ENCODE assay signal across 15 mouse cellular contexts in the genomic region with DNA sequence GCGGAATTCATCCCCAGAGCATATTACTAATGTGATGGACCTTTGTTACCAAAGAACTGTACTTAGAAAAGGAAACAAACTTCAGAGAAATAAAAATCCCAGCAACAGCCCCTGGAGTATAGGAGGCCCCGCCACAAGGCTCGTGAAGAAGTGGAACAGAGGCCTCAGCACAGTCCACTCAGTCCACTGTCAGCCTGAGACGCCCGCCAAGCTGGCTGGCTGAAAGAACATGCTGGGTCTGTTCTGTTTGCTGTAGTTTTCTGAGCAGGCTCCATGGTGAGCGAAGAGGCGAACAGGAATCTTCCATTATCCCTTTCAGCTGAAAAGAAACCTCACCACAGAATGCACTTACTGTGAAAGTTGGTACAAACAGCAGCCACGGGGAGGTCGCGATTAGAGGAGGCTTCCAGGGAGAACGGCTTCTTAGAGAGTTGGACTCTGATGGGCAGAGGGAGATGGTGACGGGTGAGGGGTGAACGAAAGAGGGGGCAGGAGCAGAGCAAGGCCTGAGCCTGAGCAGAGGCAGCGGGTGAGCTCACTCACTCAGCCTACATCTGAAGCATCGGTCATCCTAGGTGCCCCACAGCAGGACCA.
DNase-seq lines count a peak whose midpoint lies in the region; ATAC-seq and TF ChIP-seq lines count a peak whose summit lies in the region.
"Had no signal": no experiment of that assay in that cellular context is flagged by ENCODE, and none has a peak within 500 bp of the region (broad histone marks: within the 10 kb centered on the region; RNA-seq: fewer than 3 reads in every experiment).

No protein-coding gene starts in this region.

- 0 out of 2 replicates have a peak overlapping the region, but pooled peaks have one; percentile 2 for H3K27ac ChIP-seq in cortical plate, adult 2 months (ENCODE audit: insufficient read depth, low read length)
- 0 out of 2 replicates have a peak overlapping the region, but pooled peaks have one; percentile 0 for H3K27ac ChIP-seq in hindbrain, embryonic 12.5 days
- H3K27ac ChIP-seq in midbrain, embryonic 14.5 days (replicated peaks; ENCODE audit: low read depth, low read length) = no peak overlapping the region
- H3K27ac ChIP-seq in thymus, adult 2 months (ENCODE audit: control insufficient read depth, insufficient read depth, low read length) = no peak overlapping the region
- H3K27ac ChIP-seq in heart, adult 2 months = no peak overlapping the region
- H3K27ac ChIP-seq: liver, embryonic 12.5 days had no signal

- H3K79me2 ChIP-seq in heart, adult 2 months (replicated peaks; ENCODE audit: control insufficient read depth, insufficient read depth, low read length) = no peaks in the 10 kb centered on the region

- TF ChIP-seq POLR2A in cortical plate, adult 2 months (IDR thresholded peaks at IDR 0.05; ENCODE audit: extremely low read depth, insufficient read depth, low read length) = no peak
- no peak for TF ChIP-seq POLR2A in thymus, adult 2 months (IDR thresholded peaks at IDR 0.05; ENCODE audit: control insufficient read depth, extremely low read depth, insufficient read depth, low read length, poor library complexity)
- TF ChIP-seq POLR2A in heart, adult 2 months (IDR thresholded peaks at IDR 0.05; ENCODE audit: insufficient read depth, low read depth, low read length) = no peak

- H3K9ac ChIP-seq in hindbrain, embryonic 12.5 days = 0 out of 2 replicates have a peak overlapping the region, but pooled peaks have one; percentile 19
- no peak overlapping the region for H3K9ac ChIP-seq in midbrain, embryonic 14.5 days (replicated peaks; ENCODE audit: low read length)
- H3K9ac ChIP-seq in heart, adult 2 months (ENCODE audit: low read depth, low read length) = no peak overlapping the region
- H3K9ac ChIP-seq: liver, embryonic 12.5 days had no signal

- 44% methylated on average over 15 of the region's 15 CpGs for WGBS in hindbrain, embryonic 12.5 days
- WGBS in midbrain, embryonic 14.5 days = 36% methylated on average over 15 of the region's 15 CpGs
- WGBS in thymus, adult 2 months = 95% methylated on average over 15 of the region's 15 CpGs
- 86% methylated on average over 15 of the region's 15 CpGs for WGBS in heart, adult 2 months

- TF ChIP-seq CTCF in cortical plate, adult 2 months (IDR thresholded peaks at IDR 0.05; ENCODE audit: extremely low read depth, insufficient read depth, low read length) = no peak
- TF ChIP-seq CTCF in thymus, adult 2 months (IDR thresholded peaks at IDR 0.05; ENCODE audit: borderline replicate concordance, control insufficient read depth, extremely low read depth, insufficient read depth, low read length, poor library complexity) = no peak
- no peak for TF ChIP-seq CTCF in heart, adult 2 months (IDR thresholded peaks at IDR 0.05)

- no peak for TF ChIP-seq EP300 in heart, adult 2 months (IDR thresholded peaks at IDR 0.05; ENCODE audit: insufficient read depth, low read depth, low read length)

- H3K27me3 ChIP-seq in hindbrain, embryonic 12.5 days = no peaks in the 10 kb centered on the region
- H3K27me3 ChIP-seq in midbrain, embryonic 14.5 days (ENCODE audit: control insufficient read depth, insufficient read depth, low read length) = no peaks in the 10 kb centered on the region
- no peaks in the 10 kb centered on the region for H3K27me3 ChIP-seq in thymus, adult 2 months (ENCODE audit: control insufficient read depth, insufficient read depth, low read length)
- H3K27me3 ChIP-seq in heart, adult 2 months (ENCODE audit: control insufficient read depth, insufficient read depth, low read length) = no peaks in the 10 kb centered on the region
- H3K27me3 ChIP-seq: liver, embryonic 12.5 days had no signal

- H3K4me1 ChIP-seq in cortical plate, adult 2 months (ENCODE audit: control insufficient read depth, insufficient read depth, low read length) = peaks cover 5% of the 10 kb centered on the region; the same call in 1 of the 2 replicates
- H3K4me1 ChIP-seq in hindbrain, embryonic 12.5 days = peaks cover 32% of the 10 kb centered on the region
- H3K4me1 ChIP-seq in midbrain, embryonic 14.5 days (ENCODE audit: control insufficient read depth, insufficient read depth, low read length) = peaks cover 9% of the 10 kb centered on the region; the same call in 1 of the 2 replicates
- no peaks in the 10 kb centered on the region for H3K4me1 ChIP-seq in thymus, adult 2 months (replicated peaks; ENCODE audit: control insufficient read depth, insufficient read depth, low read length)
- 0 out of 2 replicates have a peak, but pooled peaks cover 1% of the 10 kb centered on the region for H3K4me1 ChIP-seq in heart, adult 2 months (ENCODE audit: control insufficient read depth, insufficient read depth, low read length)

- H3K4me2 ChIP-seq in hindbrain, embryonic 12.5 days (replicated peaks) = no peak overlapping the region
- no peak overlapping the region for H3K4me2 ChIP-seq in midbrain, embryonic 14.5 days (ENCODE audit: low read length)
- H3K4me2 ChIP-seq: heart, embryonic 11.5 days; liver, embryonic 12.5 days had no signal

- DNase-seq in Muller cell, postnatal 12 days (ENCODE audit: inconsistent ontology term) = peak; percentile 49
- peak; percentile 51 for DNase-seq in midbrain, embryonic 14.5 days
- DNase-seq in urinary bladder, postnatal 10 days (ENCODE audit: low spot score) = no peak
- DNase-seq in thymus, adult 2 months = no peak
- DNase-seq in heart, adult 2 months = no peak
- DNase-seq: cerebellum, adult 11-12 months; embryo, embryonic 11 days; kidney, adult 8-10 months; right cerebral cortex, postnatal 14 days had no signal

- no peaks in the 10 kb centered on the region for H3K36me3 ChIP-seq in hindbrain, embryonic 12.5 days
- no peaks in the 10 kb centered on the region for H3K36me3 ChIP-seq in midbrain, embryonic 14.5 days (ENCODE audit: control insufficient read depth, insufficient read depth, low read length)
- H3K36me3 ChIP-seq in thymus, adult 2 months (ENCODE audit: control insufficient read depth, insufficient read depth, low read length) = no peaks in the 10 kb centered on the region
- H3K36me3 ChIP-seq in heart, adult 2 months (ENCODE audit: control insufficient read depth, insufficient read depth, low read length) = no peaks in the 10 kb centered on the region

- no peak overlapping the region for H3K4me3 ChIP-seq in cortical plate, adult 2 months (ENCODE audit: insufficient read depth, low read length)
- no peak overlapping the region for H3K4me3 ChIP-seq in hindbrain, embryonic 12.5 days
- no peak overlapping the region for H3K4me3 ChIP-seq in midbrain, embryonic 14.5 days (replicated peaks; ENCODE audit: low read depth, low read length)
- no peak overlapping the region for H3K4me3 ChIP-seq in thymus, adult 2 months (ENCODE audit: control insufficient read depth, insufficient read depth, low read length)
- no peak overlapping the region for H3K4me3 ChIP-seq in heart, adult 2 months
- H3K4me3 ChIP-seq: erythroblast, embryonic 14.5 days; liver, embryonic 12.5 days; megakaryocyte, embryonic 14.5 days had no signal

- intact Hi-C loops in heart, adult 2 months (cut with DNase I) = loop anchor here (5.0 to 10.0 kb wide), 2 partner anchors 63 to 155 kb away; no protein-coding TSS in a partner anchor

- ATAC-seq in hindbrain, embryonic 12.5 days (ENCODE audit: low FRiP score) = peak; percentile 36
- peak; percentile 53; the same call in 1 of the 2 replicates for ATAC-seq in midbrain, embryonic 14.5 days (ENCODE audit: low FRiP score, low TSS enrichment)
- ATAC-seq: liver, embryonic 12.5 days had no signal

- H3K9me3 ChIP-seq in hindbrain, embryonic 12.5 days (replicated peaks) = no peaks in the 10 kb centered on the region
- no peaks in the 10 kb centered on the region for H3K9me3 ChIP-seq in midbrain, embryonic 14.5 days (ENCODE audit: control insufficient read depth, low read length)
- H3K9me3 ChIP-seq: liver, embryonic 12.5 days; megakaryocyte, embryonic 14.5 days had no signal

Comparison
In these comparisons a context has a peak if more than half of its experiments do, and no peak if none do; other contexts are left out.
1. DNase-seq: peak in Muller cell, postnatal 12 days (single experiment) and midbrain, embryonic 14.5 days (single experiment); none in urinary bladder, postnatal 10 days (single experiment), thymus, adult 2 months (single experiment) and heart, adult 2 months (0 of 2).
2. H3K27ac ChIP-seq: peak in cortical plate, adult 2 months (single experiment) and hindbrain, embryonic 12.5 days (single experiment); none in midbrain, embryonic 14.5 days (single experiment), thymus, adult 2 months (single experiment) and heart, adult 2 months (single experiment).